Mouse (Mus musculus): ENCODE data around the gene Erich4.

The Erich4 gene

GRCm38 (mm10) chr7:25623857-25624370 lies 8.2 kb upstream of the Erich4 start:
- DNase-seq = no peak

- DNase-seq = peak in 1 of 2 experiments; percentile 30
Measured at GRCm38 (mm10) chr7:25620751-25621150, 5.1 kb upstream of the Erich4 start.

- DNase-seq = peak in 1 of 2 experiments; percentile 36
Measured at GRCm38 (mm10) chr7:25620101-25620500, 4.4 kb upstream of the Erich4 start.

GRCm38 (mm10) chr7:25619722-25619991 lies 4.0 kb upstream of the Erich4 start:
- no peak for DNase-seq

- DNase-seq = peak; percentile 97
Measured at GRCm38 (mm10) chr7:25618865-25619721, 3.4 kb upstream of the Erich4 start, which contains the start of gene Dmac2. Gene Dmac2, plus strand, starts transcription at chr7:25619414.

- peak in 1 of 2 experiments; percentile 29 for DNase-seq
Measured at GRCm38 (mm10) chr7:25617376-25618160, 1.9 kb upstream of the Erich4 start.

- peak; percentile 50 to 62 for DNase-seq
Measured at GRCm38 (mm10) chr7:25614831-25615705, 624 bp downstream of the Erich4 start.

GRCm38 (mm10) chr7:25614086-25614485 lies 1.6 kb downstream of the Erich4 start:
- DNase-seq = peak in 1 of 2 experiments; percentile 27

GRCm38 (mm10) chr7:25611501-25611900 lies 4.2 kb downstream of the Erich4 start:
- peak in 1 of 2 experiments; percentile 29 for DNase-seq

- peak in 1 of 2 experiments; percentile 29 for DNase-seq
Measured at GRCm38 (mm10) chr7:25610056-25610455, 5.6 kb downstream of the Erich4 start.

GRCm38 (mm10) chr7:25607196-25607595 lies 8.5 kb downstream of the Erich4 start:
- DNase-seq = peak; percentile 70 to 92

- DNase-seq = peak in 1 of 2 experiments; percentile 29
Measured at GRCm38 (mm10) chr7:25606625-25607063, 9.0 kb downstream of the Erich4 start.

- no peak for DNase-seq
Measured at GRCm38 (mm10) chr7:25601346-25601745, 14.3 kb downstream of the Erich4 start.

- DNase-seq = no peak
Measured at GRCm38 (mm10) chr7:25600666-25601065, 15.0 kb downstream of the Erich4 start.

GRCm38 (mm10) chr7:25599663-25600062 lies 16.0 kb downstream of the Erich4 start:
- peak; percentile 58 to 89 for DNase-seq

- DNase-seq = no peak
Measured at GRCm38 (mm10) chr7:25593859-25594258, 21.8 kb downstream of the Erich4 start.

GRCm38 (mm10) chr7:25591226-25591625 lies 24.5 kb downstream of the Erich4 start:
- DNase-seq = no peak

- no peak for DNase-seq
Measured at GRCm38 (mm10) chr7:25585351-25586204, 30.1 kb downstream of the Erich4 start.

- DNase-seq = no peak
Measured at GRCm38 (mm10) chr7:25584651-25585050, 31.0 kb downstream of the Erich4 start.

- DNase-seq = no peak
Measured at GRCm38 (mm10) chr7:25582301-25582810, 33.3 kb downstream of the Erich4 start.

- DNase-seq = no peak
Measured at GRCm38 (mm10) chr7:25579441-25579840, 36.3 kb downstream of the Erich4 start.

Measured in kidney, postnatal 25 days (tissue).